Mouse (Mus musculus): ENCODE measurements around the gene Wdr31.

DNA sequence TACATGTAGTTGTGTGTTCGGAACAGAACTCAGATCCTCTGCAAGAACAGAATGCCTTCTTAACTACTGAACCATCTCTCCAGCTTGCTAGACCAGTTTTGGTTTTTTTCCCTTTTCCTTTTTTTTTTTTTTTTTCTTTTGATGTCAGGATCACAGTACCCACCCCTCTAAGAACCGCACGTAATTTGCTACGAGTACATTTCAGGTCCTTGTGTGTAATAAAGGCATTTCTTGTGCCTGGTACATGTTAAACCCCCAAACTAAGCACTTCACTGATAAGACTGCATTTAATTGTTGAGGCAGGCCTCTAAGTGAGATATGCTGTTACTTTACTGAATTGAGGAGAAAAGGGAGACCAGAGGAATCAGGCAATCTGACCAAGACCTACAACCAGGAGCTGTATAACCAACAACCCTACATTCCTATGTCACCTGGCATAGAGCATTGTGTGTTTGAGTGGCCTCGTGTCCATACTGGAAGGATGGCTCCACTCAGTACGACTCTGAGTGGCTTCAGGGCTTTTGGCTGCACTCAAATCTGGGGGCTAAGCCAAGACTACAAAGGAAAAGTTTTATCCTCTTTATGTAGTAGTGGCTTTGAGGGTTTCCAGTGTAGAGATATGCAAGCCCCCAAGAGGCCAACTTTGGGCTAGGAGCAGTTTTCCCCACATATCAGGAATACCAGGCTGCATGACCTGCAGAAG, 7.0 kb upstream of the Wdr31 start:
- TF ChIP-seq CTCF (IDR thresholded peaks at IDR 0.05; ENCODE audit: low read depth, low read length) (no peak), POLR2A (IDR thresholded peaks at IDR 0.05; ENCODE audit: borderline replicate concordance, low read depth, low read length) (no peak)

All from bone marrow macrophage, adult 2 months (primary cell).